Mouse (Mus musculus) kidney, embryonic 16.5 days (tissue): ENCODE measurements around the gene Cela1. TPM values are rescaled to one million over a fixed set of nuclear protein-coding genes. Genes with fewer than 3 reads are reported as not detected.

Experiments
- ATAC-seq: fragments of 200-750 bp; cut with Nextera tagmentation; 2 replicates; pipeline ENCODE4 v1.8.0; 2017; ENCODE audit warnings: moderate TSS enrichment; ENCODE audit not compliant: low FRiP score, low TSS enrichment
- H3K27ac ChIP-seq: fragments of 300-500 bp; sonication (generic); 2 replicates; pipeline ENCODE4 v1.5.1; 2014; ENCODE audit warnings: low read length
- H3K27me3 ChIP-seq: fragments of 300-500 bp; sonication (generic); 2 replicates; pipeline ENCODE4 v1.6.1; 2014; ENCODE audit warnings: low read length, control low read depth, mixed read lengths; ENCODE audit not compliant: insufficient read depth
- H3K36me3 ChIP-seq: fragments of 300-500 bp; sonication (generic); 2 replicates; pipeline ENCODE4 v1.6.1; 2014; ENCODE audit warnings: low read length, control low read depth, mixed read lengths; ENCODE audit not compliant: insufficient read depth
- H3K4me1 ChIP-seq: fragments of 300-500 bp; sonication (generic); 2 replicates; pipeline ENCODE4 v1.6.1; 2014; ENCODE audit warnings: low read length, control low read depth, mixed read lengths; ENCODE audit not compliant: insufficient read depth
- H3K4me2 ChIP-seq: fragments of 300-500 bp; sonication (generic); replicated peaks from 2 replicates; pipeline ENCODE4 v1.6.1; 2014; ENCODE audit warnings: low read depth, low read length
- H3K4me3 ChIP-seq: fragments of 300-500 bp; sonication (generic); 2 replicates; pipeline ENCODE4 v1.5.1; 2014; ENCODE audit warnings: mild to moderate bottlenecking, low read length
- H3K9ac ChIP-seq: fragments of 300-500 bp; sonication (generic); replicated peaks from 2 replicates; pipeline ENCODE4 v1.6.1; 2014; ENCODE audit warnings: low read length
- H3K9me3 ChIP-seq: fragments of 300-500 bp; sonication (generic); 2 replicates; pipeline ENCODE4 v1.6.1; 2016; ENCODE audit warnings: low read length, control low read depth
- WGBS: fragments of 180-500 bp; shearing (Covaris S2); extraction: QIAGEN DNeasy Blood & Tissue Kit; methylation state at CpG from one replicate; pipeline ENCODE4 v1.1.7; 2014; 5-methylcytosine and 5-hydroxymethylcytosine counted together
- polyA plus RNA-seq: library from polyadenylated mRNA; unstranded; fragments of >200 nt; fragmentation: Nextera tagmentation; extraction: Ambion mirVana; gene quantifications from 2 replicates; pipeline ENCODE4 v1.2.1, GENCODE M21; 2015

Gene Cela1
- polyA plus RNA-seq, 1 experiment from 2014 or later, result 41.9 TPM

- peaks cover 38% of the 10 kb centered on the region for H3K4me1 ChIP-seq
- H3K9ac ChIP-seq, result no peak overlapping the region; the same call in 1 of the 2 replicates
- no peak for ATAC-seq
- peaks cover 16% of the 10 kb centered on the region for H3K27me3 ChIP-seq
- H3K9me3 ChIP-seq, result no peaks in the 10 kb centered on the region
- no peak overlapping the region for H3K27ac ChIP-seq
- peak overlapping the region; percentile 69 for H3K4me3 ChIP-seq
- WGBS, result 14% methylated on average over 9 of the region's 9 CpGs
- peak overlapping the region; percentile 92 for H3K4me2 ChIP-seq
- no peaks in the 10 kb centered on the region for H3K36me3 ChIP-seq
Observed at GRCm38 (mm10) chr15:100635239-100635638, 52.5 kb downstream of the Cela1 start.

- peaks cover 16% of the 10 kb centered on the region for H3K27me3 ChIP-seq
- WGBS, result 44% methylated on average over 10 of the region's 10 CpGs
- 0 out of 2 replicates have a peak, but pooled peaks have one; percentile 28 for ATAC-seq
Observed at GRCm38 (mm10) chr15:100633341-100633740, 54.4 kb downstream of the Cela1 start.

GRCm38 (mm10) chr15:100632323-100632722 is 55.4 kb downstream of the Cela1 start:
- Histone ChIP-seq H3K4me1 (peaks cover 43% of the 10 kb centered on the region), H3K9me3 (no peaks in the 10 kb centered on the region), H3K4me2 (no peak overlapping the region), H3K9ac (no peak overlapping the region), H3K27me3 (peaks cover 16% of the 10 kb centered on the region), H3K27ac (no peak overlapping the region), H3K4me3 (no peak overlapping the region), H3K36me3 (no peaks in the 10 kb centered on the region)
- WGBS, result 89% methylated on average over 5 of the region's 5 CpGs
- ATAC-seq, result no peak

More at GRCm38 (mm10) chr15:100633341-100633740, 54.4 kb downstream of the Cela1 start:
- peaks cover 42% of the 10 kb centered on the region for H3K4me1 ChIP-seq
- H3K9ac ChIP-seq, result no peak overlapping the region
- no peaks in the 10 kb centered on the region for H3K9me3 ChIP-seq
- H3K4me3 ChIP-seq, result no peak overlapping the region
- no peaks in the 10 kb centered on the region for H3K36me3 ChIP-seq
- H3K4me2 ChIP-seq, result 0 out of 2 replicates have a peak overlapping the region, but pooled peaks have one; percentile 11
- H3K27ac ChIP-seq, result peak overlapping the region; percentile 54; the same call in 1 of the 2 replicates

- H3K9ac ChIP-seq, result no peak overlapping the region
- ATAC-seq, result no peak
- H3K4me1 ChIP-seq, result peaks cover 43% of the 10 kb centered on the region
- no peak overlapping the region for H3K27ac ChIP-seq
- peaks cover 16% of the 10 kb centered on the region for H3K27me3 ChIP-seq
- H3K9me3 ChIP-seq, result no peaks in the 10 kb centered on the region
- H3K4me2 ChIP-seq, result no peak overlapping the region
- H3K36me3 ChIP-seq, result no peaks in the 10 kb centered on the region
- no peak overlapping the region for H3K4me3 ChIP-seq
- 73% methylated on average over 12 of the region's 12 CpGs for WGBS
Observed at GRCm38 (mm10) chr15:100631454-100632170, 56.1 kb downstream of the Cela1 start.

GRCm38 (mm10) chr15:100630126-100630525 is 57.6 kb downstream of the Cela1 start:
- ATAC-seq, result no peak
- Histone ChIP-seq H3K36me3 (no peaks in the 10 kb centered on the region), H3K9ac (no peak overlapping the region), H3K4me3 (no peak overlapping the region), H3K4me2 (no peak overlapping the region), H3K4me1 (peaks cover 38% of the 10 kb centered on the region), H3K27me3 (peaks cover 3% of the 10 kb centered on the region), H3K9me3 (no peaks in the 10 kb centered on the region), H3K27ac (no peak overlapping the region)
- 63% methylated on average over 3 of the region's 3 CpGs for WGBS

GRCm38 (mm10) chr15:100628797-100629196 is 58.9 kb downstream of the Cela1 start:
- Histone ChIP-seq H3K27ac (peak overlapping the region; percentile 58; the same call in 1 of the 2 replicates), H3K4me1 (peaks cover 39% of the 10 kb centered on the region)
- ATAC-seq, result no peak

GRCm38 (mm10) chr15:100627774-100628370 is 59.8 kb downstream of the Cela1 start:
- H3K9ac ChIP-seq, result peak overlapping the region; percentile 2; the same call in 1 of the 2 replicates
- peaks cover 32% of the 10 kb centered on the region for H3K4me1 ChIP-seq
- H3K36me3 ChIP-seq, result no peaks in the 10 kb centered on the region
- H3K27ac ChIP-seq, result peak overlapping the region; percentile 22
- no peaks in the 10 kb centered on the region for H3K27me3 ChIP-seq
- no peak for ATAC-seq
- 8% methylated on average over 11 of the region's 11 CpGs for WGBS
- H3K4me3 ChIP-seq, result no peak overlapping the region
- 0 out of 2 replicates have a peak overlapping the region, but pooled peaks have one; percentile 7 for H3K4me2 ChIP-seq
- H3K9me3 ChIP-seq, result no peaks in the 10 kb centered on the region

More at GRCm38 (mm10) chr15:100628797-100629196, 58.9 kb downstream of the Cela1 start:
- H3K27me3 ChIP-seq, result no peaks in the 10 kb centered on the region
- H3K9ac ChIP-seq, result no peak overlapping the region
- no peak overlapping the region for H3K4me2 ChIP-seq
- no peaks in the 10 kb centered on the region for H3K36me3 ChIP-seq
- no peaks in the 10 kb centered on the region for H3K9me3 ChIP-seq
- 55% methylated on average over 7 of the region's 7 CpGs for WGBS
- no peak overlapping the region for H3K4me3 ChIP-seq

- H3K36me3 ChIP-seq, result no peaks in the 10 kb centered on the region
- no peak overlapping the region for H3K4me3 ChIP-seq
- ATAC-seq, result no peak
- peak overlapping the region; percentile 2; the same call in 1 of the 2 replicates for H3K9ac ChIP-seq
- peak overlapping the region; percentile 22 for H3K27ac ChIP-seq
- H3K27me3 ChIP-seq, result no peaks in the 10 kb centered on the region
- H3K4me1 ChIP-seq, result peaks cover 29% of the 10 kb centered on the region
- H3K9me3 ChIP-seq, result no peaks in the 10 kb centered on the region
- 0 out of 2 replicates have a peak overlapping the region, but pooled peaks have one; percentile 7 for H3K4me2 ChIP-seq
- WGBS, result 20% methylated on average over 10 of the region's 10 CpGs
Observed at GRCm38 (mm10) chr15:100627287-100627686, 60.4 kb downstream of the Cela1 start.

GRCm38 (mm10) chr15:100624435-100624834 is 63.3 kb downstream of the Cela1 start:
- Histone ChIP-seq H3K4me1 (peaks cover 28% of the 10 kb centered on the region), H3K36me3 (peaks cover 14% of the 10 kb centered on the region), H3K9me3 (no peaks in the 10 kb centered on the region), H3K4me2 (no peak overlapping the region), H3K9ac (no peak overlapping the region), H3K27ac (no peak overlapping the region), H3K4me3 (no peak overlapping the region), H3K27me3 (no peaks in the 10 kb centered on the region)
- no peak for ATAC-seq
- 92% methylated on average over 3 of the region's 3 CpGs for WGBS
